Mouse (Mus musculus) thymus, postnatal 36 days (tissue): ENCODE data around the gene Itprid2.
"Not testable (repeated sequence)": the region's sequence is repeated elsewhere in the genome, so short reads cannot be mapped to it uniquely, and the experiment has no call there.

Source experiments
- DNase-seq, 2 experiments: peaks; one replicate each; pipeline ENCODE4 v3.0.0; 2022; ENCODE audit warnings: mixed read lengths in 2 of 2

The Itprid2 gene

DNA sequence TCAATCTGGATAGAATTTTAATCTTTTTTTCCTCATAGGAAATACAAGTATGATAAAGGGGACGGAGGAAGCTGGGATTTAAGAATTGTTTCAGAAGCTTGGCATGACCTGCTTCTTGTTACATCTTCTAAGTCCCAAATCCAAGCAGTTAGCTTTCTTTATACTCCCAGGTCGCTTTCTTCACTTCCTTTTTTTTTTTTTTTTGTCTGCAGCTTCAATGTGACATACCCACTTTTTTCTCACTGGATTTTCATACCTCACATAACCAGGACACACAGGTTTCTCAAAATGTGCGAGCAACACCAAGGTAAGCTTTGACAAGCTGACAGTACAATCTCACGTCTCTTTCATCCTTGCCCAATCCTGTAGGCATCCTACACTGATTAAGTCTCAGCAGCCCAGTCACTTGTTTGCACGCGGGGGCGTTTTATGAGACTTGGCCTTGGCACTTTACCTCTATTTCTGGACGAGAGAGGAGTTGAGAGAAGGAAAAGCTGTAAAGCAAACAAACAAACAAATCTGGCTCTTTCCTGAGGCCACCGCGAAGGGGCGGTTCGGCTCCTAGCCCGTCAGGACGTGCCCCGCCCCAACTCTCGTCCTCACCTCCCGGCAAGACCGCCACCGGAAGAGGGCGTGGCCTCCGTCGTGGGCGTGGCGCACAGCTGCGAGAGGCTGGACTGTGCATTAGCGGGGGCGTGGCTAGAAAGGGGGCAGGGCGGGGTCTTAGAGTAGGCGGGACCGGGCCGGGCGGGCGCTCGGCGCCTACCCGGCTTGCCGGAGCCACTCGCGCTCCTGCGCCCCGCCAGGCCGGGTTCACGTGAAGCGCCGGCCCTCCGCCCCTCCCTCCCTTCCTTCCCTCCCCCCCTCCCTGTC is at the start of gene Itprid2:
TSS of gene Itprid2 (plus strand) at position 825 of the 873 bp plus-strand sequence.
- peak; percentile 99 for DNase-seq

DNA sequence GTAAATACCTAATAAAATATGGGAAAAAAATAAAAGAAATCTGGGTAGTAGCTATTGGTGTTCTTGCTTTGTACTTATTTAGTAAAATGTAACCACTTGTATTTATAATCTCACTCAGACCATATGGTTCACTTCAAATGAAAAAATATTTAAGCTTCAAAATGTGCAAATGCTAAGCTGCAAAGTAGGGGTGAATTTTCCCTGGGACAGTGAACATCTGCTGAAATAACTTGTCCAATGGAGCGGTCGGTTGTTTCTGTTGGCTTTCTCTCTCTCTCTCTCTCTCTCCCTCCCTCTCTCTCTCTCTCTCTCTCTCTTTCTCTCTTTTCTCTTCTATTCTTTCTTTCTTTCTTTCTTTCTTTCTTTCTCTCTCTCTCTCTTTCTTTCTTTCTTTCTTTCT is 39.0 kb upstream of the Itprid2 start:
- no peak for DNase-seq

DNA sequence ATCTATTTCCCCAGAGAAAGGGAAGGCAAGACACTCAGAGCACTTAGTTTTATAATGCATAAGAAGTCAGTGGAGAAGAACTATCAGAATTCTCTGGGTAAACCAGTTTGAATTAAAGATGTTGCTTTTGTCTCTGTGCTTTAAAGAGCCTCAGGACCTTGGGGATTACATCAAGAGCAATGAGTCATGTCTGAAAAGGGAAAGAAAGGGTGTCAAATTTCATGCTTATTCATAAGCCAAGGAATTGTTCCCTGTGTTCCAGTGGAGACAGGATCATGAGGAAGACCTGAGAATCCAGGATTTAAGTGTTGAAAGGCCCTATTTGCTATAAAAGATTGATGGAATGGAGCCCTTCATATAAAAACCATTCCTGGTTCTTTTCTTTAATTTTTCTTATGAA is 38.1 kb upstream of the Itprid2 start:
- no peak for DNase-seq

DNA sequence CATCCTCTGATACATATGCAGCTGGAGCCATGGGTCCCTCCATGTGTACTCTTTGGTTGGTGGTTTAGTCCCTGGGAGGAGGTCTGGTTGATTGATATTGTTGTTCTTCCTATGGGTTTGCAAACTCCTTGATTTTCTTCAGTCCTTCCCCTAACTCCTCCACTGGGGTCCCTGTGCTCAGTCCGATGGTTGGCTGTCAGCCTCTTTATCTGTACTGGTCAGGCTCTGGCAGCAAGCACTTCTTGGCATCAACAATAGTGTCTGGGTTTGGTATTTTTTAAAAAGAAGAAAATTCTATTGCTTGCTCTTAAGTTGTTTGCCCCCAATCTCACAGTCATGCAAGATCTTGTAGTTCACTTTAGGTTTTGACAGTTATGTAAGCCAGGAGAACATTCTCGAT is 34.0 kb upstream of the Itprid2 start:
- DNase-seq, result not testable (repeated sequence)

DNA sequence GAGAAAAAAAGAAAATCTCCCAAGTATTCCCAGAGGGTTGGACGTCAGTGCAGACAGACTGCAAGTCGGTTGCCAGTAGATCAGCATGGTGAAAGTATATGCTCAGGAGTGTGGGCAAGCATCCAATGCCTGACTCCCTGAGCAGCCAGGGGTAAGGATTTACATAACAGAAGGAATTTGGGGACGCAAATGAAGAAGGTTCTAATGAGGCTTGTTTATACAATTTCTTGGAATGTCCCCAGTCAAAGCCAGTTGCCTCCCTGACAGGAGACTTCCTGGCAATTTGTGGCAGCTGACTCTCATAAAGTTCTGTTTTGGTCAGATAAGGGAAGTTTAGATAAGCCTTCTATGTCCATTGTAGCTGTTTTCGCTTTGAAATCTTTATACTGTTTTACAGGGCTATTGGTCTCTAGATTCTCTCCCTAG is 33.4 kb upstream of the Itprid2 start:
- DNase-seq, result no peak

DNA sequence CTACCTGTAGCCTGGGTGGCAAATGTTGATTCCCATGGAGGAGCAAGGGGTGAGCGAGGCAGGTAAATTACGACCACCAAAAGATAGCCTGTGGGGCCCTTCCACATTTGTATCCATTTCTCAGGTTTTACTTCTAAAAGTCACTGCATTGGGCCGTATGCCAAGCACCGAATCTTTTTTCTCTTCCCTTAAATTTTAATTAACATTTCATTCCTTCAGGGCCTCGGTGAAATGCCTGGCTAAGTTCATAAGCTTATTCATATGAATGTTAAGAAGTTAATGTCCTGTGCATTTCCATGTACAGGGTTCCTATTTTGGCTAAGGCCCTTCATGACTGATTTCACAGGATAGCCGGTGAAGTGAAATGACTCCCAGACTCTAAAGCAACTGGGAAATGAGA is 32.8 kb upstream of the Itprid2 start:
- DNase-seq, result no peak

DNA sequence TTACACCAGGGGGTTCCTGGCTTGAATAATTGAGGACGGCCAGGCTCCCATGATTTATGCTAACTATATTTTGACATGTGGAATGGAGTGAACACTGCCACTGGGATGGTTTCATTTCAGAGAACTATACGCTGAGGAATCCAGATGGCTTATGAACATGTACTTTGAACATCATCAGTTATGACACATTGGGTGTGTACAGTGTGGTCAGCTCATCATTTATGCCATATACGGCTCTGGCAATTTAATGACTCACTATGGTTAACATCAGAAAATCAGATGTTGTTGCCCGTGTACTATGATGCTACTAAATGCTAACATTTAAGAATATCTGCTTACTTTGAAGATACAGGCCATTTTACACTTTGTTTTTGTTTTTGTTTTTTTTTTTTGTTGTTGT is 31.8 kb upstream of the Itprid2 start:
- no peak for DNase-seq

DNA sequence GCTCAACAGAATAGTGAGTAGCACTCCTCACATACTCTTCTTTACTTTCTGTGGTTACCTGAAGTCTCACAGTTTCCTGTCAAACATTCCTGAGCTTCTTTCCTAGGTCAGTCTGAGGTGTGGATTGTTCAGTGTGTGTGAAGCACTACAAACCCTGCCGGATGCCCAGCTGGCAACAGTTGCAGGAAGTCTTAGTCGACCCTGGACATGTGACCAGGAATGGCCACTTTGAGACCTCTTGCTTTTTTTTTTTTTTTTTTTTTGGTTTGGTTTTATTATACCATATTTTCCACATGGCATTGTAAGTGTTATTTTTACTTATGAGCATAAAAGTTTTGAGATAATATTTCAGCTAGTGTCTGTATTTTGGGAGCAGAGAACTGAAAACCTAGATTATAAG is 29.1 kb upstream of the Itprid2 start:
- DNase-seq, result no peak

DNA sequence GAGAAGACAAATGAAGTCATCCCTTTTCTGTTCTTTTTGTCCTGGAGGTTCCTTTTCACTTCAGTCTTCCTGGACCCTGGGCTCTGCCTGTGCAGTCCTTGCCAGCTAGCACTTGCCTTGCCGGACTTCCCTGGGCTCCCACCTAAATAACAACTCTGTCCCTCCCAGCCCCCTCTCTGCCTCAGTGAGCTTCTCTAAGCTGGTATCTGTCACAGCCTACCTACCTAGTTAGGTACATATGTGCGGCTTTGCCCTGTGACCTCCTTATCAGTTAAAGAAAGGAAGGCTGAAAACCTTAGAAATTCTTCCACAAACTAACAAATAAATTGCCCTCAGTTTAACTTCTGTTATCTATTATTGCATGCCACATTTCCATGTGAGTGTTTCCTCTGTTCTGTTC is 28.0 kb upstream of the Itprid2 start:
- no peak for DNase-seq

DNA sequence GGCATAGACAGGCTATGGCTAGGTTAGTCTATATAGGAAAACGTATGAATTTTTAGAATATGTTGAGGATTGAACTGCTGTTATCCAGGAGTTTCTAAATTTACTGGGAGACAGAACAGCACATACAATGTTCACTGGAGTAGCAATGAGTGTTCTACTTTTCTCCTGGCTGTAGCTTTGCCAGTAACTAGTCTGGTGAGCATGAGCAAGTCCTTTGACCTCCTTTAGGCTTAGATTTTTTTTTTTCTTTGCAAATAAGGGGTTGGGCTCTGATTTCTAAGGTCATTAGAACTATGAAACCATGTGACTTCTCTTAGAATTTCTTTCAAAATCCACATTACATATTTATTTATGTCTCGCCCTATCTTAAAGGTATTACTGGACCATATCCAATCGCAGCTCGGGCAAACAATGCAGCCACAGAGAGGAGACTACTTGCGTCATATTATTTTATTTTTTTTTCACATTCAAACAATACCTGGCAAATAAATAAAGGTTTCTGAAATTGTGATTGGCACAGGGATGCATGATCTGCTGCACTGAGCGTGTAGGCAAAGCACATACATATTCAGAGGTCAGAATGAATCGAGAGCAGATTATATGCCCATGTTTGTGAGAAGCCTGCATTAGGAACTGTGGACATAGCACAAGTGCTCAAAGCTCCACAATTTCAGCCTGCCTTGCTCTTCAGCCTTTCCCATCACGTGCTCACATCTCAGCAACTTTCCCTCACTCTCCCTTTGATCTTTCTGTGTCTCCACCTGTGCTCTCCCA is 26.7 kb upstream of the Itprid2 start:
- DNase-seq, result no peak

DNA sequence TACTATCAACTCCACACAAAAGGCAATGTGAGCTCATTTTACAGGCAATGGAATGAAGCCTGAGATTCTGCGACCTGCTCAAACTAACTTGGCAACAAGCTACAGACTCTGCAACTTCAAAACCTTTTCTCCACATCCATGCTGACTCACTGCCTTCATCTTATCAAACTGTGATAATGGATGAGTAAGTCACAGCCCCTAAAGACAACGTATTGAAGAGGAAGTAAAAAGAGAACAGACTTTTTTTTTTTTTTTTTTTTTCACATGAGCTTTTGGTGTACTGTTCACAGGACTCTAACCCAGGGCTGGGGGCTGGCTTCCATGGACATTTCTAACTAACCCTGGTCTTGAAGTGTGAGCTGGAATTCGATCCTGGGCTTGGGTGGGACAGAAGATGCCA is 24.3 kb upstream of the Itprid2 start:
- no peak for DNase-seq

DNA sequence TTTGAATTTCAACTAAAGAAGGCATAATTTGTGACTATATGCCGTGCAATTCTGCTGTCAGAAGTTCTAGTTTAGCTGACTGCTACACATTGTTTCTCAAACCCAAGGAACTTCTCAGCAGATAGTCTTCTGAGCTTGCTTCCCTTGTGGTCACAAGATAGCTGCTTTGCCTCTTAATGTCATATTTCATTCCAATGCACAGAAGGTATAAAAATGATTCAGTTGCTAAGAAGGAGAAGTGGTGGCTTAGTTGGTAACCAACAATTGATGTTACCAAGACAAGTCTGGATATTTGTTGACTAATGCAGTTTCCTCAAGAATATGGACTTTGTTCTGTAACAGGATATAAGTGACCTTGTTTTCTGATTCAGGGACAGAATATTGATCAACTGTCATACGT is 17.0 kb upstream of the Itprid2 start:
- no peak for DNase-seq

DNA sequence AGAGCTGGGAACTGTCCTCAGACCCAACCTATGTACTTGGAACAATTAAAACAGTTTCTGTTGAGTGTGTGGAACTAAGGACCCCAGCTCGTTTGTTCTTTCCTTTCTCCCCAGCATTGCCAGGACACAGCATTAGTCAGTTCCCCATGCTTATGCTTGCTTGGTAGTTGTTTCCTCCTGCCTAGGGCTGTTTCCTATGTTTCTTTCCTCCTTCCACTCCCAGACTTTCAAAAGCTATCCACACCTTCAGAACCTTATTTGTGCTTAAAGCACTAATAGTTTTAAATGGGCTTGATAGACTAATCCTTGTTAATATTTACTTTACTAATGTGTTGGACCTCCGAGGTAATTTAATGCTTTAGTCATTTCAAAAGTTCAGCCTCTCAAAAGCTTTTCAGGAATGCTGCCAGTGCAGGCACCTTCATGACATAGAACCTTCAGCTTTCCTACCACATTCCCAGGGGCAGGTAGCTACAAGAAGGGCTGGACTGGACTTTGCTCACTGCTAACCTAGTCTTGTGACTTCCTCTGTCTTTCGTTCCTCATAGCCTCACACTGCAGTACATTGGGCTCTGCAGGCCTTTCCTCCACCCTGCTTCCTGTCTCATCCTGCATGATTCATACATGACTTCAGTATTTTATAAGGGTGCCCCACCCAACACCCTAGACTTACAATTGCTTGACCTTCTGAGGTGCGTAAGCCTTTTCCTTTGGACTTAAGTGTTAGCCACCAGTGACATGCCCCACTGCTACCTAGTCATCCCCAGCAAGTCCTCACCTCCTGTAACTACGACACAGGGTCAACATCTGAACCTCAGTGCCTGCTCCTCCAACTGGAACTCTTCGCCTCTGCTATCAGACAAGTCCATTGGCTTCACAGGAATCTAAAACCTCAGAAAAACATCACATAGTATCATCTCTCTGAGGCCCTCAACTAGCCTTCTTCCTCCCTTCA is 16.3 kb upstream of the Itprid2 start:
- no peak for DNase-seq

DNA sequence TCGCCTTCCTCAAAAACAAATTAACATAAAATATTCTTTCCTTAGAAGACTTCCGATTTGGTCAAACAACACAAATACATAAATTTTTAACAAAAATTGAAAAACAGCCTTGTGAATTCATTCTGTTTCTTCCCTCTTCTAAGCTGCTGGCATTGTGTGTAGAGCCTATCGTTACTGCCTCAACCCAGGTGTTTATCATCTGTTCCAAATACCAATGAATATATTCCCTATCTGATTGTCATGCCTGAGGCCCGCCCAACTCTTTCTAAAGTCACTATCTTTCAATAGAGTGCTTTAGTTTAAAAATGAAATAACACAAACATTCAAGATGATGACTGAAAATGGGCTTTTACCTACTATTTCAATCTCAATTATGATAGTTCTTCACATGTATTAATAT is 11.9 kb upstream of the Itprid2 start:
- no peak for DNase-seq

DNA sequence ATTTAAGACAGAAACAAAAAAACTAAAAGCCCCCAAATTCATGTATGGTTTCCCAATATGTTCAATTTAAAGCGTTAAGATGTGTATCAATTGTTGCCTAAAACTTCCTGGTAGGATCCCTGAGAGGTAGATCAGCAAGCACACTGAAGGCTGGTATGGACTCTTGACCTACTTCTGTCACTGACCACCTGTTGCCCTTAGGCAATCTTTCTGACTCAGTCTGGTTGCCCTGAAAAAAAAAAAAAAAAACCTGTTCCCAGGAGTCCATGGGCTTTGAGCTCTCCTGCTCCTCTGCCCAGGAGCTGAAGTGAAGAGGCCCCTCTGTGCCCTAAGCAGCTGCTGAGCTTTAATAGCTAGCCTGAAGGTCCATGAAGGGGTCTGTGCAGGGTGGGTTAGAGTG is 7.5 kb upstream of the Itprid2 start:
- no peak for DNase-seq

DNA sequence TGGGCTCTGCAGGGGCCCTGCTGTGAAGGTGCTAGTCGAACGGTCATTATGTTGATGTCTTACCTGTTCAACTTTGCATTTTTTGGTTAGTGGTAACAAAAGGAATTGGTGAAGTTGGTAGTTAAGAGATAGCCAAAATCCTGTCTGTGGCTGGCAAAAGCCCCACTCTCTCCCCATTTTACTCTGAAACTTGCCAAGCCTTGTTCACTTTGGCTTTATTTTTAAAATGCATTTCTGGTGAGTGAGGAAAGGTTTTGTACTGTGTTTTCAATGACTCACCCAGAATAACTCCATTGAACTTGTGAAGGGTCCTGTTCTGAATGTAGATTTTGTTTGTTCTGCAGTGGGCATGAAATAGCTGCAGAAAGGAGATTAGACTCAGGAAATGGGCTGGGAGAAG is 4.9 kb upstream of the Itprid2 start:
- no peak for DNase-seq

DNA sequence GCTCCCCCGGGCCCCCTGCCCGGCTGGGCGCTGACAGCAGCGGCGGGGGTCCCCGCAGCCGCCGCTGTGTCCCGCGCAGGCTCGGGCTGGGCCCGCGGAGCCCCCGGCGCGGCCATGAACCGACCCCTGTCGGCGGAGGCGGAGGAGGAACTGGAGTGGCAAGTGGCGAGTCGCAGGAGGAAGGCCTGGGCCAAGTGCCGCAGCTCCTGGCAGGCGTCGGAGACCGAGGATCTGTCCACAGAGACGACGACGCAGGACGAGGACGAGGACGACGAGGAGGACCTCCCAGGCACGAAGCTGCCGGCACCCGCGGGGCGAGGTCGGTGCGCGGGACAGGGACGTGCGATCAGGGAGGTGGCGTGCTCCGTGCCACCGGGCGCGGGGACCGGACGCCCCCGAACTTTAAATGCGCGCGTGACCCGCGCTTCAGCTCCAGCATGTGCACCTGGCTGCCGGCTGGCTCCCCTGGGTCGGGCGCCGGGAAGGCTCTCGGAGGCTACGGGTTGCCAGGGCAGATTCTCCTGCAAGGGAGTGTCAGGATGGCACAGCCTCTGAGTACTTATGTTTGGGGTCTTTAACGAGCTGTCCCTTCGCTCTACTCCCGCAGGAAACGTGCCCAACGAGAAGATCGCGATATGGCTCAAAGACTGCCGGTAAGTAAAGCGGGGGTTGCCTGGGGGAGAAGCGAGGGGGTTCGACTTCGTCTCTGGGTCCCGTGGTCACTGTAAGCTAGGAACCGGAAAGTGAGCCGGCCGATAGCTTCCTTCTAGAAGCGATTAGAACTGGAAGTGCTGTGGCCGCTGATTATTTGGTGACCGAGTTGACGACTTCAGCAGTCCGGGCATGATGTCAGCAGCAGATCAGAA is 507 bp downstream of the Itprid2 start:
- DNase-seq, result peak in 1 of 2 experiments; percentile 74

DNA sequence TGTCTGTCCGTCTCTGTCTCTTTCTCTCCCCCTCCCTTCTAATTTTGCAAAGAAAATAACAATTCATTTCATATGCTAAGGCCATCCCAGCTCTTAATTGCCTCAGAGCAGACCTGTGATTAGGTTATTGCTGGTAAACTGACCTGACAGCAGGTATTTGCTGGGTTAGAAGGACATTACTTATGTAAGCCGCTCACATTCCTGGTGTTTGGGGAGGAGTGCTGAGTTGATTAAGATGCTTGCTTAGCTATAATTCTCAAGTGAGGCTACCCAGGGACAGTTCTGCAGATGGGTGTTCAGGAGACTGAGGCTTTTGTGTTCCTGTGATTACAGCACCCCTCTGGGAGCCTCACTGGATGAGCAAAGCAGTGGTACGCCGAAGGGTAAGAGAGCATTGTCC is 3.8 kb downstream of the Itprid2 start:
- DNase-seq, result no peak

DNA sequence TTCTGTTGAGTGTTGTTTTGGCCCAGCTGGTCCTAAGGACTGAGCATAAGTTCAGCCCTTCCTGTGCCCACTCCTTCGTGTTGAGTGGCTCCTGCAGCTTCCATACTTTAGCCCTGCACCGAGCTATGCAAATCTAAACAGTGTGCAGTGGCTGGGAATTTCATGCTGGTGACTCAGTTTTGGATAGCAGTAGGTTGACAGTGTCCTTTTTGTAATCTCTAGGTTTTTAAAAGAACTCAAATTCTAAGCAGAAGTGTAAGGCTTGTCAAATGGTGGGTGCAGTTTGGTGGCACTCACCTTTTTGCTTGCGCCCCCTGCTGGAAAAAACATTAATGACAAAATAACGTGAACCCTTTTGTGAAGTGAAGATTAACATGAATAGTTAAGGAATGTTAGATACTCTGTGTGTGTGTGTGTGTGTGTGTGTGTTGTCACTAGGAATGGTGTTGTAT is 11.1 kb downstream of the Itprid2 start:
- peak in 1 of 2 experiments; percentile 32 for DNase-seq

DNA sequence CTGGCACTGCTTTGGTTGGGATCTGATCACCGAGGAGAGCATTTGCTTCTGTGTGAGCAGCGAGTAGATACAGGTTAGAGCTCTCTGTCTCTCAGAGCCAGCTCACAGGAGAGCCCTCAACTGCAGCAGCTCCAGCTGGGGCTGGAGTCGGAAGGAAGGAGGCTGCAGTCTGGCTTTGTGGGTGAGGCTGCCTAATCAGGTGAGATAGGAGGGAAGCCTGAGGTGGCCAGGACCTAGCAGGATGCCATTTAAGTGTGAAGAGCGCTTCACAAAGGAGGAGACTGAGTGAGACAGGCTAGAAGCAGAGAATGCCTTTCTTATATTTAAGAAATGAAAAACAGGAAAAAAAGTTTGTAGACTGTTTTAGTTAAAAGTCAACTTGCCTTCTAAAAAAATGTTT is 11.9 kb downstream of the Itprid2 start:
- no peak for DNase-seq

DNA sequence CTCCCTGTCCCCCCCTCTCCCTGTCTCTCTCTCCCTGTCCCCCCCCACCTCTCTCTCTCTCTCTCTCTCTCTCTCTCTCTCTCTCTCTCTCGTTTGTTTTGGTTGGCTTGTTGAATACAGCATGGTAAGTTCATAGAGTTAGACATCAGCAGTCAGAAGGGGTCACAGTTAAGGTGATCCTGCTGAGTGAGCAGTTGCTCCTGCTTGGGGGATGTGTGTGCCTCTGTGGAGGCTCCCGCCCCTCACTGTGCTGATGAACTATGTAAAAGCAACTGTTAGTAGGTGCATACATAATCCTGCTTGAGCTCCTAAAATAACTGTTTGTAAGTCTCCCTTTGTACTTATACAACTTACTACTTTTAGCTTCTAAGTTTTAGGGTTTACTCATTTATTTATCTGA is 12.6 kb downstream of the Itprid2 start:
- DNase-seq, result no peak

DNA sequence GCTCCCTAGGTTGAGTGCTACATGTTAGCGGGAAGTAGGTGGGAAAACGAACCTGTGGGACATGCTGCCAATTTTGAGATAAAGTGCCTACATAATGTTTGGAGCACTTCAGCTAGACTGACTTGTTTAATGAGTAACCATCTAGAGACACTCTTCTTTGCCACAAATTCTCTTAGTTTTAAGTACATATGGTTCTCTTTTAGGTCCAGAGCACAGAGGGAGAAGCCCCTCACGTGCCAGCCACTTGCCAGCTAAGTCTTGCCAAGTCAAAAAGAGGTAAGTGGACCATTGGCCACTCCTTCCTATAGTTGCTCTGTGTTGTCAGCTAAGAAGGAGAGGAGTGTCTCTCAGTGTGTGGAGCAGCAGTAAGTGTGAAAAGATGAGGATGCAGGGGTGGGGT is 16.0 kb downstream of the Itprid2 start:
- DNase-seq, result no peak
